In the genomic region with DNA sequence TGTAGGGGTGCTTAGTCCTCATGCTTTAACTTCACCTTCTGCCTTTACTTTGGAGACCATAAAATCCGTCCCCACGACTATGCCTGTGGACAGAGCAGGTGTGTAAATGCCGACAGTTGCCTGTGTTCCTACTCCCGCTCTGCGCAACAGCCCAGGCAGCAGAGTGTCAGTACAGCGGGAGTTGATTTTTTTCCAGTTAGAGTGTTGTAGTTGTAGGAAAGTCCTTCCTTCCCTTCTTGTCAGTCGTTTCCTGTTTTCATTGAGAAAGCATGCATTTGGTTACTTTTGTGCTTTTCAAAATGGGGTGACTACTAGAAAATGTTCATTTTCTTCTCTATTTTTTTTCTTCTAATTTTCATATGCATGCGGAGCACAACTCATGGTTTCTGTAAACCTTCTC, we compare ENCODE assay signal across 13 mouse cellular contexts. TPM values are rescaled to one million over a fixed set of nuclear protein-coding genes. Genes with fewer than 3 reads are reported as not detected.
DNase-seq lines count a peak whose midpoint lies in the region; ATAC-seq and TF ChIP-seq lines count a peak whose summit lies in the region.
"Had no signal": no experiment of that assay in that cellular context is flagged by ENCODE, and none has a peak within 500 bp of the region (broad histone marks: within the 10 kb centered on the region; RNA-seq: fewer than 3 reads in every experiment).

No protein-coding gene starts in this region.

- H3K9me3 ChIP-seq in heart, embryonic 13.5 days: peaks cover under 1% of the 10 kb centered on the region; the same call in 1 of the 2 replicates

- intact Hi-C loops in heart, postnatal 14 days (cut with DNase I): no loop called here

- no peak for TF ChIP-seq CTCF in layer of hippocampus, adult 2 months (conservative IDR thresholded peaks at IDR 0.05)

- peak overlapping the region; percentile 87 for H3K27ac ChIP-seq in heart, embryonic 13.5 days (replicated peaks)
- H3K27ac ChIP-seq in layer of hippocampus, adult 2 months: peak overlapping the region; percentile 84

- no peak for DNase-seq in heart, postnatal 14 days
- no peak for DNase-seq in layer of hippocampus, adult 2 months (ENCODE audit: low spot score in 2 of 2)
- no peak for DNase-seq in layer of hippocampus, postnatal 25 days (ENCODE audit: extremely low spot score in 1 of 2, low spot score in 1 of 2)
- peak; percentile 35 for DNase-seq in CD4-positive, CD25-positive, alpha-beta regulatory T cell, adult 2 months (ENCODE audit: low read depth, low spot score)
- no peak for DNase-seq in cerebellum, postnatal 36 days
- DNase-seq: adrenal gland, postnatal 14 days; cerebellum, adult 11 months; thymus, postnatal 14 days had no signal

- peak overlapping the region; percentile 68; the same call in 1 of the 2 replicates for H3K4me3 ChIP-seq in heart, embryonic 13.5 days
- H3K4me3 ChIP-seq in layer of hippocampus, adult 2 months: no peak overlapping the region
- H3K4me3 ChIP-seq: hindbrain, embryonic 15.5 days had no signal

- H3K4me2 ChIP-seq in heart, embryonic 13.5 days: peak overlapping the region; percentile 94

- ATAC-seq in heart, embryonic 13.5 days (ENCODE audit: extremely low read depth, insufficient number of reproducible peaks, low FRiP score, low TSS enrichment): no peak
- ATAC-seq in granulocyte monocyte progenitor cell, adult 5-6 weeks (replicated peaks; ENCODE audit: poor library complexity, severe bottlenecking): peak; percentile 77
- ATAC-seq in activated CD4-positive, CD25-positive, alpha-beta regulatory T cell, adult 4 months: no peak

- H3K36me3 ChIP-seq in heart, embryonic 13.5 days: peaks cover 91% of the 10 kb centered on the region

- peaks cover 83% of the 10 kb centered on the region for H3K4me1 ChIP-seq in heart, embryonic 13.5 days

- H3K9ac ChIP-seq in heart, embryonic 13.5 days: peak overlapping the region; percentile 100
- H3K9ac ChIP-seq: hindbrain, embryonic 15.5 days had no signal

- 66% methylated on average over 8 of the region's 8 CpGs for WGBS in heart, embryonic 13.5 days

- H3K27me3 ChIP-seq in heart, embryonic 13.5 days (replicated peaks): no peaks in the 10 kb centered on the region
- H3K27me3 ChIP-seq: CH12.LX; hindbrain, embryonic 15.5 days had no signal

RNA-seq across cellular contexts. Expression of a gene that starts 8.9 kb away (rescaled TPM):
- 25.6 and 30.8 TPM in 2 replicates for polyA plus RNA-seq in heart, embryonic 13.5 days (2015; fragmentation: Nextera tagmentation; extraction: Ambion mirVana)
- total RNA-seq in heart, postnatal 14 days (2021): 100 to 1,000 TPM; 318 to 323 TPM
- 10 to 100 TPM; 31.4 to 34.8 TPM for total RNA-seq in layer of hippocampus, adult 2 months (2021)
- 10 to 100 TPM; 34.2 to 36.1 TPM for total RNA-seq in layer of hippocampus, postnatal 25 days (2021)
- 21.9 and 23.5 TPM in 2 replicates for total RNA-seq in granulocyte monocyte progenitor cell, adult 5-6 weeks (2014; fragmentation: Nextera tagmentation)
- 20.9 and 21.8 TPM in 2 replicates for total RNA-seq in granulocyte monocyte progenitor cell, adult 5-6 weeks (2017)
- polyA plus RNA-seq in activated CD4-positive, CD25-positive, alpha-beta regulatory T cell, adult 4 months (2017; shearing (Covaris generic)): 10 to 100 TPM; 24.2 to 29.3 TPM

Comparison
In these comparisons a context has a peak if more than half of its experiments do, and no peak if none do; other contexts are left out.
1. RNA of a gene that starts 8.9 kb away (total RNA-seq): 318 to 323 TPM in heart, postnatal 14 days; 34.2 to 36.1 TPM in layer of hippocampus, postnatal 25 days, 31.4 to 34.8 TPM in layer of hippocampus, adult 2 months and 20.9 to 23.5 TPM in granulocyte monocyte progenitor cell, adult 5-6 weeks; every median in the first group is over 4 times any median in the second.